Mouse (Mus musculus) liver, embryonic 15.5 days (tissue): ENCODE data around the gene Inpp1. TPM values are rescaled to one million over a fixed set of nuclear protein-coding genes. Genes with fewer than 3 reads are reported as not detected.

Experiments used
- ATAC-seq: fragments of 200-750 bp; cut with Nextera tagmentation; 2 replicates; pipeline ENCODE4 v1.8.0; 2017; ENCODE audit warnings: moderate number of reproducible peaks, mild to moderate bottlenecking, moderate library complexity; ENCODE audit not compliant: insufficient read depth
- H3K27ac ChIP-seq: fragments of 300-500 bp; sonication (generic); replicated peaks from 2 replicates; pipeline ENCODE4 v1.5.1; 2015; ENCODE audit warnings: mild to moderate bottlenecking, inconsistent platforms
- H3K27me3 ChIP-seq: fragments of 300-500 bp; sonication (generic); 2 replicates; pipeline ENCODE4 v1.6.1; 2015; ENCODE audit warnings: mild to moderate bottlenecking, inconsistent platforms
- H3K36me3 ChIP-seq: fragments of 300-500 bp; sonication (generic); replicated peaks from 2 replicates; pipeline ENCODE4 v1.6.1; 2015; ENCODE audit warnings: moderate library complexity, mild to moderate bottlenecking, inconsistent platforms
- H3K4me1 ChIP-seq: fragments of 300-500 bp; sonication (generic); replicated peaks from 2 replicates; pipeline ENCODE4 v1.6.1; 2015; ENCODE audit warnings: inconsistent platforms
- H3K4me2 ChIP-seq: fragments of 300-500 bp; sonication (generic); 2 replicates; pipeline ENCODE4 v1.6.1; 2015; ENCODE audit warnings: moderate library complexity, mild to moderate bottlenecking, inconsistent platforms
- H3K4me3 ChIP-seq: fragments of 300-500 bp; sonication (generic); replicated peaks from 2 replicates; pipeline ENCODE4 v1.5.1; 2015; ENCODE audit warnings: mild to moderate bottlenecking, inconsistent platforms
- H3K9ac ChIP-seq: fragments of 300-500 bp; sonication (generic); 2 replicates; pipeline ENCODE4 v1.6.1; 2015; ENCODE audit warnings: moderate library complexity, mild to moderate bottlenecking, inconsistent platforms
- H3K9me3 ChIP-seq: fragments of 300-500 bp; sonication (generic); replicated peaks from 2 replicates; pipeline ENCODE4 v1.6.1; 2016; ENCODE audit warnings: inconsistent platforms
- WGBS: fragments of 180-500 bp; shearing (Covaris S2); methylation state at CpG from one replicate; pipeline ENCODE4 v1.1.7; 2015; ENCODE audit warnings: mixed read lengths; ENCODE audit not compliant: insufficient replicate concordance; 5-methylcytosine and 5-hydroxymethylcytosine counted together
- polyA plus RNA-seq: library from polyadenylated mRNA; unstranded; fragments of >200 nt; fragmentation: Nextera tagmentation; extraction: Ambion mirVana; gene quantifications from 2 replicates; pipeline ENCODE4 v1.2.1, GENCODE M21; 2015

Gene Inpp1
- polyA plus RNA-seq, 1 experiment from 2014 or later = 5.8 TPM

DNA sequence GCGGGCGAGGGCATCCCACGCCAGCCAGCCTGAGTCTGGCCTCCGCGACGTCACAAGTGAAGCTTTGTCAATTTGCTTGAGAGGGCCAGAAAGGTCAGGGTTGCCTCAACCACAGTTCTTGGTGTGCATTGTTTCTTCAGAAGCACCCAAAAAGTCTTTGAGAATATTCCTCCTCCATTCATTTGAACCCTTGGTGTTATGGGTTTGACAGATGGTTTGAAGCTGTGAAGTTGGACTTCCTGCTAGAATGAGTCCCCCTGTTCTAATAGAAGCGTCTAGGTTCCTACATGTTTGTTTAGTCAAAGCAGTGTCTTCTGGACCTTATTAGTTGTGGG is 292 bp upstream of the Inpp1 start:
- no peak overlapping the region; the same call in 1 of the 2 replicates for H3K27ac ChIP-seq
- no peak overlapping the region for H3K9ac ChIP-seq
- H3K9me3 ChIP-seq = no peaks in the 10 kb centered on the region
- peaks cover 14% of the 10 kb centered on the region for H3K4me1 ChIP-seq
- WGBS = 6% methylated on average over 7 of the region's 7 CpGs
- H3K4me3 ChIP-seq = peak overlapping the region; percentile 62
- peak overlapping the region; percentile 83 for H3K4me2 ChIP-seq
- ATAC-seq = no peak
- no peaks in the 10 kb centered on the region for H3K36me3 ChIP-seq
- H3K27me3 ChIP-seq = no peaks in the 10 kb centered on the region

DNA sequence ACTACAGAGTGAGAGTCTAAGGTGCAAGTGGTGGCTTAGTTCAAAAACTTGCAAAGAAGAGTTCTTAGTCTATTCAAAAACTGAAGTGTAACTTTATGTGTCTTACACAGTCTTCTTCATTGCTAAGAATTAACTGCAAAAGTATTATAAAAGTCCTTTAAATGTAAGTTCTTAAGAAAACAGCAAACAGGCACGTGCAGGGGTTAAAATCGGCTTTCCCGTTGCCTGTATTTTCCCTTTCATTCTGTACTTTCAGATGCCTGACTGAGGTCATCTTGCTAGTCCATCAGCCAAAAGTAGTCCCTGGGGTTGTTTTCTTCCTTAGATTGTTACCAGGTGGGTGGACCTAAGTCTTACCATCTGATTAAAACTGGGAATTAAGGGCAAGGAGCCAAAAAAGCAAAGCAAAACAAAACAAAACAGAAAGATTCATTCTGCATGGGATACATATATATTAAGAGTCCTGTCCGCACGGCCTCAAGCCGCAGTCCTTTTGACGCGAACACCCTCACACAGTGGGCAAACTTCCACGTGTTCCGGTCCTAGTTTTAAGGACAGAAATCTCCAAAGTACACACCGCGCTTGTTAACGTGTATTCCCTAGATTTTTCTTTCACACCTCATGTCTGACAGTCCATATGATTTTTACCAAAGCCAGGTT is 1.1 kb downstream of the Inpp1 start:
- H3K36me3 ChIP-seq = no peaks in the 10 kb centered on the region
- peak overlapping the region; percentile 83 for H3K4me2 ChIP-seq
- H3K4me1 ChIP-seq = peaks cover 14% of the 10 kb centered on the region
- H3K27me3 ChIP-seq = no peaks in the 10 kb centered on the region
- ATAC-seq = no peak
- no peaks in the 10 kb centered on the region for H3K9me3 ChIP-seq
- H3K9ac ChIP-seq = no peak overlapping the region
- H3K4me3 ChIP-seq = peak overlapping the region; percentile 62
- 57% methylated on average over 13 of the region's 13 CpGs for WGBS
- H3K27ac ChIP-seq = no peak overlapping the region

DNA sequence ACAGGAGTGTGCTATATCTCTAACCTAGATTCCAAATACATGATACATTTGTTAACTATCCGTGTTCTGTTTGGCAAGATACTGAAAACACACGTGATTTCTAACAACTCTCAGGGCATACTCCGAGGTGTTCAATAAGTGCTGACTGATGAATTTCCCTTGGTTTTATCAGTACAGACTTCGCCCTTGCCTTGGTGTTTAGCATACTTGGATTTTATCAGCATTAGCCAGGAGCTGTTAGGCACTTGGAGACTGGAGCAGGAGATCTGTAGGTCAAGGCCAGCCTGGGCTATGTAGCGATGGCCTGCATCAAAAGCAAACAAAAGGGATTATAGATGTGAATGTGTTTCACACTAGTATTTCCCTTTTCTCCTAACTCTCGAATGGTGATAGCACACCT is 9.0 kb downstream of the Inpp1 start:
- no peak for ATAC-seq
- H3K27ac ChIP-seq = no peak overlapping the region
- no peak overlapping the region for H3K4me2 ChIP-seq
- no peaks in the 10 kb centered on the region for H3K36me3 ChIP-seq
- H3K4me3 ChIP-seq = no peak overlapping the region
- 45% methylated on average over 6 of the region's 6 CpGs for WGBS
- 0 out of 2 replicates have a peak, but pooled peaks cover 6% of the 10 kb centered on the region for H3K4me1 ChIP-seq
- no peaks in the 10 kb centered on the region for H3K9me3 ChIP-seq
- H3K27me3 ChIP-seq = no peaks in the 10 kb centered on the region
- no peak overlapping the region for H3K9ac ChIP-seq

DNA sequence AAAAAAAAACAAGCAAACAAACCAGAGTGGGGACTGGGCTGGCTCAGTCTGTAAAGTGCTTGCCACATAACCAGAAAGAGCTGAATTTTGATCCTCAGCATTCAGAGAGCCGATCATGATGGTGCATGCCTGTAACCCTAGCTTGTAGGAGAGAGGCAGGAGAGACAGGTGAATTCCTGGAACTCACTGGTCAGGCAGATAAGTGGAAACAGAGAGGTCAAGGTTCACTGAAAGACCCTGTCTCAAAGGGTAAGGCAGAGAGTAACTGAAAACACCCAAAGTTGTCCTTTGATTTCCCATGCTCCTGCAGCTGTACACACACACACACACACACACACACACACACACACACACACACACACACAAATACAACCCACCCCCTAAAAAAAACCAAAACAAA is 12.4 kb downstream of the Inpp1 start:
- Histone ChIP-seq H3K27me3 (no peaks in the 10 kb centered on the region), H3K36me3 (no peaks in the 10 kb centered on the region), H3K9ac (no peak overlapping the region), H3K4me1 (peaks cover 13% of the 10 kb centered on the region; the same call in 1 of the 2 replicates), H3K9me3 (no peaks in the 10 kb centered on the region), H3K4me3 (no peak overlapping the region), H3K27ac (no peak overlapping the region), H3K4me2 (no peak overlapping the region)
- WGBS = 54% methylated on average over 1 of the region's 1 CpGs
- no peak for ATAC-seq

DNA sequence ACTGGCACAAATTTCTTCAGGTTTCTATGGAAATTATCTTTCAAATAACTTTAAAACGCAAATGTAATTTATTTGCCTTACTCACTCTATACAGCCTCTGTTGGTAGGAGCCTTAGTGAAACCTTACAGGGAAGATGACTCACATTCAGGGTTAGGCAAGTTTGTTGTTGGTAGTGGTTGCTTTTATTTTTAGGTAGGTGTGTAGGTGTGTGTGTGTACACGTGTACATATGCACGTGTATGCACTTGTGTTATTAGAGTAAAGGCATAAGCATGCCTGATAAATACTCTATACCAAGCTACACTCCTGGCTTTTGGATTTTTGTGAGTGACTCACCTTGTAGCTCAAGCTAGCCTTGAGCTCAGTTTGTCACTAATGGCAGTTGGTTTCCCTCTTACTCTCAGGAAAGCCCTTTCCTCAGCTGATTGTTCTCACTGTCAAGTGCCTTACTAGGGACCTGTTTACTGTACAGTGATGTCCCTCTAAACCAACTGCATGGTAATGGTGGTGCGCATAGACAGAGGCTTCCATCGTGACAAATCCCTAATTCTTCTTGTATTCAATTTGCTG is 15.0 kb downstream of the Inpp1 start:
- Histone ChIP-seq H3K9ac (no peak overlapping the region), H3K27me3 (no peaks in the 10 kb centered on the region), H3K9me3 (no peaks in the 10 kb centered on the region), H3K4me1 (peaks cover 28% of the 10 kb centered on the region), H3K36me3 (no peaks in the 10 kb centered on the region), H3K4me3 (no peak overlapping the region), H3K27ac (no peak overlapping the region), H3K4me2 (no peak overlapping the region)
- WGBS = 63% methylated on average over 5 of the region's 5 CpGs
- ATAC-seq = no peak

- Histone ChIP-seq H3K27ac (no peak overlapping the region; the same call in 1 of the 2 replicates), H3K9me3 (no peaks in the 10 kb centered on the region), H3K36me3 (no peaks in the 10 kb centered on the region), H3K4me2 (no peak overlapping the region), H3K4me1 (peaks cover 28% of the 10 kb centered on the region), H3K9ac (no peak overlapping the region), H3K27me3 (no peaks in the 10 kb centered on the region), H3K4me3 (no peak overlapping the region)
- 30% methylated on average over 5 of the region's 5 CpGs for WGBS
- no peak for ATAC-seq
Observed at GRCm38 (mm10) chr1:52801651-52802050, 15.8 kb downstream of the Inpp1 start.

GRCm38 (mm10) chr1:52800340-52800740 is 17.1 kb downstream of the Inpp1 start:
- H3K4me2 ChIP-seq = peak overlapping the region; percentile 15; the same call in 1 of the 2 replicates
- peaks cover 28% of the 10 kb centered on the region for H3K4me1 ChIP-seq
- peak; percentile 67 for ATAC-seq
- no peaks in the 10 kb centered on the region for H3K36me3 ChIP-seq
- 0 out of 2 replicates have a peak overlapping the region, but pooled peaks have one; percentile 55 for H3K27ac ChIP-seq
- no peaks in the 10 kb centered on the region for H3K27me3 ChIP-seq
- no peak overlapping the region for H3K9ac ChIP-seq
- no peak overlapping the region for H3K4me3 ChIP-seq
- WGBS = 2% methylated on average over 3 of the region's 3 CpGs
- H3K9me3 ChIP-seq = no peaks in the 10 kb centered on the region

- Histone ChIP-seq H3K4me2 (peak overlapping the region; percentile 15; the same call in 1 of the 2 replicates), H3K4me1 (peaks cover 28% of the 10 kb centered on the region), H3K9ac (no peak overlapping the region), H3K4me3 (no peak overlapping the region), H3K36me3 (no peaks in the 10 kb centered on the region), H3K27ac (no peak overlapping the region), H3K27me3 (no peaks in the 10 kb centered on the region), H3K9me3 (no peaks in the 10 kb centered on the region)
- no peak for ATAC-seq
- WGBS = 49% methylated on average over 5 of the region's 5 CpGs
Observed at GRCm38 (mm10) chr1:52799772-52800171, 17.7 kb downstream of the Inpp1 start.

DNA sequence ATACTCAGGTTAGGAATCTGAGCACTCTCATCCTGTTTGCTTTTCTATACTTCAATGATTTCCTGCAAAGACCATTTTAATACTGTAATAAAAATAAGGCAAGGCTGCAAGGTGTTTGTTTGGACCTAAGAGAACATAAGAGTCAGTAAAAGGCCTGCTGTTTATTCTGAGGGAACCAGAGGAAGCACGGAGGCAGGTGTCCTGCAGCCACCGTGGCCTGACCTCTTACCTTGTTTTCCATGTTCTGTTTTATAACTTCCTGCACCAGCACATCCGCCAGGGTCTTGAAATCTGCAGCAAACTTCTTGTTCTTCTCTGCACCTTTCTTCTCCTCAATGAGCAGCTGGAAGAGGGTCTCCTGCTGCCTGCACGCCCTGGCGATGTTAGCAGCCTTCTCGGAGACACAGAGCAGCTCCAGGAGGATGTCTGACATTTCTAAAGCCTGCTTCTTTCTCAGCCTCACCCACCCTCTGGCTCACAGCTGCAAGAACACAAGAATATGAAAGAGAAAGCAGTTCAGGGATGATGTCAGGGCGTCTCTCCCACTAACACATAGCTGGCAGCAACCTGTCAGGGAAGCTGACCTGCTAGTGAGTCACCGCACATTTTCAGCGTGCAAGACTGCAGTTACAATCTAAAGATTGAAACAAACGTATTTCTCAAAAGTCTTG is 18.3 kb downstream of the Inpp1 start:
- no peaks in the 10 kb centered on the region for H3K9me3 ChIP-seq
- no peak overlapping the region for H3K27ac ChIP-seq
- ATAC-seq = no peak
- H3K4me2 ChIP-seq = peak overlapping the region; percentile 23; the same call in 1 of the 2 replicates
- no peak overlapping the region for H3K9ac ChIP-seq
- no peak overlapping the region for H3K4me3 ChIP-seq
- peaks cover 23% of the 10 kb centered on the region for H3K4me1 ChIP-seq
- no peaks in the 10 kb centered on the region; the same call in 1 of the 2 replicates for H3K36me3 ChIP-seq
- WGBS = 37% methylated on average over 10 of the region's 10 CpGs
- no peaks in the 10 kb centered on the region for H3K27me3 ChIP-seq

DNA sequence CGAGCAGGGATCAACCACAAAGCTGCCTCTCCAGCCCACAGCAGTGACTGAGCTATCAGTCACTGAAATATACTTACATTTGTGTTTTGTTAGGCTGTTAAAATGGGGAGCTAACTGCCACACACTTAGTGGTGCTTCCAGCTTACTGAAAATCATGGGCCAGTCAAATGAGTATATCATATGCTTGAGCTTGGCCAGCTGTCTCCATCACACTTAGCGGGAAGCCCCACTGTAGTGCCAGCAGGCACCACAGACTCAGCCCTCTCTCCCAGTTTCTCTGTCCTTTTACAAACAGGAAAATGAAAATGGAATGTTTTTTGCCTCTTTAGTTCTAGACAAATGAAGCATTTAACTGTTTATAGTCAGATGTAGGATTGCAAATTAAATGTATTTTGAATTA is 21.6 kb downstream of the Inpp1 start:
- Histone ChIP-seq H3K9me3 (no peaks in the 10 kb centered on the region), H3K4me2 (no peak overlapping the region), H3K4me3 (no peak overlapping the region), H3K9ac (no peak overlapping the region), H3K27ac (no peak overlapping the region), H3K27me3 (no peaks in the 10 kb centered on the region), H3K36me3 (peaks cover 5% of the 10 kb centered on the region; the same call in 1 of the 2 replicates), H3K4me1 (peaks cover 21% of the 10 kb centered on the region)
- no peak for ATAC-seq
- 70% methylated on average over 2 of the region's 2 CpGs for WGBS

DNA sequence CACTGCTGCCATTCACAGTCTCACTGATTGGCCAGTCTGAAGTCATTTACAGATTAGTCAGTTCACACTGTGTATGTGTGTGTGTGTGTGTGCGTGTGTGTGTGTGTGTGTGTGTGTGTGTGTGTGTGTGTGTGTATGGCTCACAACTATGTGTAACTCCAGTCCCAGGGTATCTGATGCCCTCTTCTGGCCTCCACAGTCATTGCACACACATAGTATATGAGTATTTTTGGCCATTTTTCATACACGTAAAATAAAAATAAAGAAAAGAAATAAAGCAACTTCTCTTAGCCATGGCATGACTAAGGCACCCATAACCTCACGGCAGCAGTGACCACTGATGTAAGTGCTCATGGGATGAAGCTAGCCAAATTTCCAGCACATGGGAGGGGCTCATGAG is 23.8 kb downstream of the Inpp1 start:
- no peak overlapping the region for H3K27ac ChIP-seq
- H3K9me3 ChIP-seq = no peaks in the 10 kb centered on the region
- no peak overlapping the region for H3K4me3 ChIP-seq
- H3K36me3 ChIP-seq = peaks cover 5% of the 10 kb centered on the region; the same call in 1 of the 2 replicates
- H3K27me3 ChIP-seq = no peaks in the 10 kb centered on the region
- peaks cover 3% of the 10 kb centered on the region; the same call in 1 of the 2 replicates for H3K4me1 ChIP-seq
- H3K4me2 ChIP-seq = no peak overlapping the region
- no peak for ATAC-seq
- no peak overlapping the region for H3K9ac ChIP-seq
- 53% methylated on average over 3 of the region's 3 CpGs for WGBS
